Mouse (Mus musculus) heart, adult 11 months (tissue): ENCODE data around the gene Slc26a1.
A peak's percentile ranks its signal among the peaks of the same experiment; 100 is the strongest.
"Not testable (repeated sequence)": the region's sequence is repeated elsewhere in the genome, so short reads cannot be mapped to it uniquely, and the experiment has no call there.

Source experiments
- DNase-seq: peaks from one replicate; pipeline ENCODE4 v3.0.0; 2022

The Slc26a1 gene

GRCm38 (mm10) chr5:108655381-108655780 lies 20.0 kb downstream of the Slc26a1 start:
- DNase-seq, result peak; percentile 80

GRCm38 (mm10) chr5:108654444-108654990 lies 20.9 kb downstream of the Slc26a1 start:
- DNase-seq, result peak; percentile 88

GRCm38 (mm10) chr5:108653341-108653740 lies 22.0 kb downstream of the Slc26a1 start:
- DNase-seq, result peak; percentile 83

GRCm38 (mm10) chr5:108651823-108652222 lies 23.5 kb downstream of the Slc26a1 start:
- peak; percentile 90 for DNase-seq

GRCm38 (mm10) chr5:108651136-108651720 lies 24.1 kb downstream of the Slc26a1 start:
- DNase-seq, result peak; percentile 78

- DNase-seq, result peak; percentile 70
These were observed 25.0 kb downstream of the Slc26a1 start for GRCm38 (mm10) chr5:108650341-108650740.

- peak; percentile 80 for DNase-seq
These were observed 26.3 kb downstream of the Slc26a1 start for GRCm38 (mm10) chr5:108648937-108649576.

- DNase-seq, result peak; percentile 80
These were observed 27.4 kb downstream of the Slc26a1 start for GRCm38 (mm10) chr5:108647820-108648465.

GRCm38 (mm10) chr5:108647311-108647710 lies 28.1 kb downstream of the Slc26a1 start:
- peak; percentile 80 for DNase-seq

GRCm38 (mm10) chr5:108646343-108646660 lies 29.1 kb downstream of the Slc26a1 start:
- peak; percentile 86 for DNase-seq

GRCm38 (mm10) chr5:108645651-108646342 lies 29.6 kb downstream of the Slc26a1 start:
- peak; percentile 90 for DNase-seq

- DNase-seq, result peak; percentile 10
These were observed 31.7 kb downstream of the Slc26a1 start for GRCm38 (mm10) chr5:108643674-108644073.

- DNase-seq, result peak; percentile 12
These were observed 39.2 kb downstream of the Slc26a1 start for GRCm38 (mm10) chr5:108636172-108636571.

GRCm38 (mm10) chr5:108634088-108634487 lies 41.3 kb downstream of the Slc26a1 start:
- not testable (repeated sequence) for DNase-seq

GRCm38 (mm10) chr5:108633676-108634075 lies 41.7 kb downstream of the Slc26a1 start:
- DNase-seq, result peak; percentile 76

- peak; percentile 99 for DNase-seq
These were observed 45.5 kb downstream of the Slc26a1 start, which contains the start of the genes Gak and Tmem175 for GRCm38 (mm10) chr5:108629634-108630483. Gene Gak (minus strand): TSS chr5:108629755. Gene Tmem175 (plus strand): TSS chr5:108629770.

- no peak for DNase-seq
These were observed 46.3 kb downstream of the Slc26a1 start for GRCm38 (mm10) chr5:108628891-108629633.

- no peak for DNase-seq
These were observed 49.2 kb downstream of the Slc26a1 start for GRCm38 (mm10) chr5:108626050-108626660.

- peak; percentile 92 for DNase-seq
These were observed 53.5 kb downstream of the Slc26a1 start for GRCm38 (mm10) chr5:108621870-108622269.
